Mouse (Mus musculus): ENCODE measurements at regions not wholly inside any gene's neighbourhood (a gene's known extent, or its start where the extent isn't known, plus 50 kb on each side); places are given as distances from the start of the nearest gene placed in this dataset.

- no peak for DNase-seq
These were observed 102.5 kb downstream of the Foxb1 start for GRCm38 (mm10) chr9:69658276-69658675.

- peak; percentile 25 for DNase-seq
These were observed 104.7 kb downstream of the Foxb1 start for GRCm38 (mm10) chr9:69656053-69656452.

GRCm38 (mm10) chr9:69652106-69652505, 108.6 kb downstream of the Foxb1 start:
- DNase-seq = no peak

GRCm38 (mm10) chr9:69651608-69652007, 109.1 kb downstream of the Foxb1 start:
- DNase-seq = no peak

- no peak for DNase-seq
These were observed 118.1 kb downstream of the Foxb1 start for GRCm38 (mm10) chr9:69642591-69642990.

- peak; percentile 94 for DNase-seq
These were observed 137.4 kb downstream of the Foxb1 start for GRCm38 (mm10) chr9:69623312-69623711.

- no peak for DNase-seq
These were observed 139.7 kb downstream of the Foxb1 start for GRCm38 (mm10) chr9:69621006-69621405.

- no peak for DNase-seq
These were observed 143.4 kb downstream of the Foxb1 start for GRCm38 (mm10) chr9:69617328-69617727.

- no peak for DNase-seq
These were observed 144.1 kb downstream of the Anxa2 start for GRCm38 (mm10) chr9:69597472-69597871.

GRCm38 (mm10) chr9:69592329-69593062, 139.1 kb downstream of the Anxa2 start:
- DNase-seq = no peak

- no peak for DNase-seq
These were observed 135.4 kb downstream of the Anxa2 start for GRCm38 (mm10) chr9:69588846-69589245.

GRCm38 (mm10) chr9:69587096-69587495, 133.7 kb downstream of the Anxa2 start:
- no peak for DNase-seq

GRCm38 (mm10) chr9:69581236-69581635, 127.8 kb downstream of the Anxa2 start:
- DNase-seq = peak; percentile 47

- no peak for DNase-seq
These were observed 124.4 kb downstream of the Anxa2 start for GRCm38 (mm10) chr9:69577661-69578405.

GRCm38 (mm10) chr9:69575386-69575785, 122.0 kb downstream of the Anxa2 start:
- no peak for DNase-seq

GRCm38 (mm10) chr9:69568631-69569230, 115.3 kb downstream of the Anxa2 start:
- no peak for DNase-seq

GRCm38 (mm10) chr9:69568222-69568621, 114.8 kb downstream of the Anxa2 start:
- no peak for DNase-seq

- DNase-seq = no peak
These were observed 113.6 kb downstream of the Anxa2 start for GRCm38 (mm10) chr9:69566996-69567395.

GRCm38 (mm10) chr9:69543241-69543640, 89.8 kb downstream of the Anxa2 start:
- DNase-seq = no peak
